Mouse (Mus musculus) limb, embryonic 10.5 days (tissue): ENCODE measurements at regions not wholly inside any gene's neighbourhood (a gene's known extent, or its start where the extent isn't known, plus 50 kb on each side); places are given as distances from the start of the nearest gene placed in this dataset.
A peak's percentile ranks its signal among the peaks of the same experiment; 100 is the strongest.

Experiments
- DNase-seq: peaks from one replicate; pipeline ENCODE4 v3.0.0-alpha.2; 2017; ENCODE audit warnings: low spot score
- H3K27ac ChIP-seq: fragments of 300-500 bp; sonication (generic); 2 replicates; pipeline ENCODE4 v1.5.1; 2016; ENCODE audit warnings: mild to moderate bottlenecking
- H3K27me3 ChIP-seq: fragments of 300-500 bp; sonication (generic); 2 replicates; pipeline ENCODE4 v1.6.1; 2016; ENCODE audit warnings: low read depth, mild to moderate bottlenecking; ENCODE audit not compliant: poor library complexity, severe bottlenecking
- H3K36me3 ChIP-seq: fragments of 300-500 bp; sonication (generic); 2 replicates; pipeline ENCODE4 v1.6.1; 2016; ENCODE audit warnings: mild to moderate bottlenecking, moderate library complexity
- H3K4me1 ChIP-seq: fragments of 300-500 bp; sonication (generic); 2 replicates; pipeline ENCODE4 v1.6.1; 2016
- H3K4me3 ChIP-seq: fragments of 300-500 bp; sonication (generic); 2 replicates; pipeline ENCODE4 v1.5.1; 2016; ENCODE audit warnings: mild to moderate bottlenecking, moderate library complexity
- H3K9me3 ChIP-seq: fragments of 300-500 bp; sonication (generic); replicated peaks from 2 replicates; pipeline ENCODE4 v1.6.1; 2016; ENCODE audit warnings: mild to moderate bottlenecking
- WGBS: fragments of 180-500 bp; shearing (Covaris S2); methylation state at CpG from one replicate; pipeline ENCODE4 v1.1.7; 2016; 5-methylcytosine and 5-hydroxymethylcytosine counted together

DNA sequence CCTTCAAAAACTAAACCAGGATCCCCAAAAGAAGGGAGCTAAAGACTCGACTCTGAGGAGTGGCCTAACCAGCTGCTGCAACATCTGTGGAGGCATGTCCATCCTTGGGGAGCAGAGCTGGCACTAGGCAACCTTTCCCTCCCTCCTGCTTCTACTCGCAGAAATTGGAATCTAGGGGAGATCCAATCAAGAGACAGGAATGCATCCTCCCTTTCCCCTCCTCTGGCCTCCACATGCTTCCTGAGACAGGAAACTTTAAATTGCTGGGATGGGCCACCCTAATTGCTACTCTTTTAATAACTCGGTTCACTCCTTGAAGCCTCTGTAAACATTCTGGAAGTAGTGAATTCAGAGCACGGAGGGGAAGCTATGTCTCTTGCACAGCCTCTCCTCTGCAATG lies 117.9 kb downstream of the Trib2 start:
- no peaks in the 10 kb centered on the region for H3K27me3 ChIP-seq
- WGBS, result 19% methylated on average over 4 of the region's 4 CpGs
- peak overlapping the region; percentile 68; the same call in 1 of the 2 replicates for H3K27ac ChIP-seq
- peak; percentile 30 for DNase-seq
- H3K4me3 ChIP-seq, result no peak overlapping the region
- H3K4me1 ChIP-seq, result peaks cover 17% of the 10 kb centered on the region
- no peaks in the 10 kb centered on the region for H3K9me3 ChIP-seq
- no peaks in the 10 kb centered on the region for H3K36me3 ChIP-seq

DNA sequence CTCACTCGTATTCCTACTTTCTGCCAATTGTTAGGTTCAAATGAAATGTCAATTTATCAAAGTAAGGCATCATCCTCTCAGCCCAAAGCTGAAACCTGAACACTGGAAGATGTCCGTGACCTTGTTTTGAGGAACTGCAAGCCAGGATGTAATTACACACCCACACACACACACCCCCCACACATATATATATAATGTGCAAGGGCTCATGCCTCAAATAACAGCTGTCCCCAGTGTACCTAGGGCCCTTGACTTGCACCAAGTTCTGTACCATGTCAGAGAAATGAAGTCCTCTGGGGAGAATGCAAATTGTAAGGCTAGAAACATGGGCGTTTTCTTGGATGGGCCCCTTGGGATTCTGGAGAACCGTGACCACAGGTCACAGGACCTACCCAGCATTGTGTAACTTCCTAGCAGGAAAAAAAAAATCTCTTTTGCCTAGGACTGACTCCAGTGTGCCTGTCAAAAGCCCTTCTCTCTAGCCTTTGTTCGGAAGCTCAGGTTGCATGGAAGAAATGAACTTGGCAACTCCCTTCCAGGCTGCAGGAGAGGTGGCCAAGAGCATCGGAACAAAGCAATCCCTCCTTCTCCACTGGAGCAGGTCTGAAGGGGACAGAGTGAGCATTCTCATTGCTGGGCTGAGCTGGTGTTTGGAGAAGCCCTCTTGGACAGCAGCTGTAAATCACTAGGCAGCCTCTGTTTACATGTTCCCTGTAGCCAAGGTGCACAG lies 118.5 kb downstream of the Trib2 start:
- Histone ChIP-seq H3K4me1 (peaks cover 17% of the 10 kb centered on the region), H3K9me3 (no peaks in the 10 kb centered on the region), H3K27me3 (no peaks in the 10 kb centered on the region), H3K27ac (peak overlapping the region; percentile 68), H3K36me3 (no peaks in the 10 kb centered on the region), H3K4me3 (no peak overlapping the region)
- no peak for DNase-seq
- WGBS, result 60% methylated on average over 6 of the region's 6 CpGs

DNA sequence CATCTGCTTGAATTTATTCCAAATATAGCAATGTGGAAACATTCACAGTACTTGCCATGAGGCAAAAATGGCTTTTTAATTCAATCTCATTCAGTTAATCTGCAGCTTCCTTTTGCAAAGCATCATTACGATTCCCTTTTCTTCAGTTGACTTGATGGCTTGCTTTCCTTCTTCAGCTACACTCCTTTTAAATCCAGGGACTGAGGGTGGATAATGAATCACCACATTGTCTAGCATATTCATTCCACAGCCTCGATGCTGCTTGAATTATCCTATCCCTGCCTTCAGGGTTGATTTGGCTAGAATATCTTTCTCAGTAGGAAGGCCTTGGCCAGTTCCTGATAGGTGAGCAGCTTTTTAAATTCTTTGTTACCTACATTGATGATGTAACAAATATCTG lies 128.4 kb downstream of the Trib2 start:
- H3K4me3 ChIP-seq, result no peak overlapping the region
- H3K27ac ChIP-seq, result no peak overlapping the region
- H3K4me1 ChIP-seq, result no peaks in the 10 kb centered on the region
- H3K9me3 ChIP-seq, result no peaks in the 10 kb centered on the region
- H3K27me3 ChIP-seq, result no peaks in the 10 kb centered on the region
- WGBS, result 89% methylated on average over 2 of the region's 2 CpGs
- no peak for DNase-seq
- no peaks in the 10 kb centered on the region for H3K36me3 ChIP-seq

DNA sequence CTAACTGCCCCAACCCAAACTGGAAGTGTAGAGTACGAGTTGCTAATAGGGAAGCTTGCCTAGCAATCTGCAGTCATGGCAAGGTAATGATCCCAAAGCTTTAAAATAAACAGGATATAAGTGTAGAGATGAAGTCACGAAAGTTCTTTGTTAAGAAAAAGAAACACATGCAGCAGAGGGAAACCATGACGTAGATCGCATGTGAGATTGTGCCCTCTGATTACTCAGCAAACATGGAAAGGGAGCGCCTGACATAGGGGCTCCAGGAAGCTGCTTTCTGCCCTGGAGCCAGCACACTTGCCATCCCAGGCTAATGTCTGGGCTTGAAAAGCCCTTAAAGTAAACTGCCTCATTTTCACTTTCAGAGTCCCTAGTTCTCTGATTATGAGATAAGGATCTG lies 132.4 kb downstream of the Trib2 start:
- H3K36me3 ChIP-seq, result no peaks in the 10 kb centered on the region
- no peaks in the 10 kb centered on the region for H3K9me3 ChIP-seq
- no peaks in the 10 kb centered on the region for H3K4me1 ChIP-seq
- H3K27ac ChIP-seq, result no peak overlapping the region
- H3K4me3 ChIP-seq, result no peak overlapping the region
- no peak for DNase-seq
- no peaks in the 10 kb centered on the region for H3K27me3 ChIP-seq
- WGBS, result 79% methylated on average over 5 of the region's 5 CpGs

GRCm38 (mm10) chr12:15681678-15682355 lies 134.9 kb downstream of the Trib2 start:
- Histone ChIP-seq H3K36me3 (no peaks in the 10 kb centered on the region), H3K27me3 (no peaks in the 10 kb centered on the region), H3K9me3 (no peaks in the 10 kb centered on the region), H3K4me3 (no peak overlapping the region), H3K4me1 (no peaks in the 10 kb centered on the region), H3K27ac (no peak overlapping the region)
- WGBS, result 86% methylated on average over 5 of the region's 5 CpGs
- DNase-seq, result no peak

- no peak overlapping the region for H3K27ac ChIP-seq
- H3K27me3 ChIP-seq, result no peaks in the 10 kb centered on the region
- 86% methylated on average over 3 of the region's 3 CpGs for WGBS
- no peak for DNase-seq
- H3K36me3 ChIP-seq, result no peaks in the 10 kb centered on the region
- no peaks in the 10 kb centered on the region for H3K9me3 ChIP-seq
- no peak overlapping the region for H3K4me3 ChIP-seq
- H3K4me1 ChIP-seq, result no peaks in the 10 kb centered on the region
Measured at GRCm38 (mm10) chr12:15676127-15676526, 140.6 kb downstream of the Trib2 start.

DNA sequence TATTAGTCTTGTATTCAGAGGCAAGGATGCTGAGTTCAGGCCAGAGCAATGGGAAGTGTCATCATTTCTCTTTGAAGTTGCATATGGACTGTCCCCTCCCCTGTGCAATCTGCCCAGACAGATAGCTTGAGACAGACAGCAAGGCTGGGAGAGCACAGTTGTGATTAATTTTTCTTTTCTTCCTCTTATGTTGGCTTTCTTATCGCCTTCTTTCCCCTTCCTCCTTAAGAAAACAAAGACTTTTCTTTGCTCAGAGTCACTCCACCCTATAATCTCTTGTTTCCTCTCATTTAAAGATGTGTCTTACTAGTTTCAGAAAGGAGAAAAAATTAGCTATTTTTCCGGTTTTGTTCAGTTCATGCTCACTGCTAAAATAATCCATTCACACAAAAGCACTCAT lies 157.0 kb downstream of the Trib2 start:
- Histone ChIP-seq H3K4me1 (no peaks in the 10 kb centered on the region), H3K27me3 (no peaks in the 10 kb centered on the region), H3K36me3 (no peaks in the 10 kb centered on the region), H3K4me3 (no peak overlapping the region), H3K9me3 (no peaks in the 10 kb centered on the region), H3K27ac (no peak overlapping the region)
- whole genome bisulfite sequencing, result 74% methylated on average over 2 of the region's 2 CpGs
- DNase-seq, result no peak

GRCm38 (mm10) chr12:15659332-15659731 lies 157.4 kb downstream of the Trib2 start:
- 79% methylated on average over 2 of the region's 2 CpGs for WGBS

DNA sequence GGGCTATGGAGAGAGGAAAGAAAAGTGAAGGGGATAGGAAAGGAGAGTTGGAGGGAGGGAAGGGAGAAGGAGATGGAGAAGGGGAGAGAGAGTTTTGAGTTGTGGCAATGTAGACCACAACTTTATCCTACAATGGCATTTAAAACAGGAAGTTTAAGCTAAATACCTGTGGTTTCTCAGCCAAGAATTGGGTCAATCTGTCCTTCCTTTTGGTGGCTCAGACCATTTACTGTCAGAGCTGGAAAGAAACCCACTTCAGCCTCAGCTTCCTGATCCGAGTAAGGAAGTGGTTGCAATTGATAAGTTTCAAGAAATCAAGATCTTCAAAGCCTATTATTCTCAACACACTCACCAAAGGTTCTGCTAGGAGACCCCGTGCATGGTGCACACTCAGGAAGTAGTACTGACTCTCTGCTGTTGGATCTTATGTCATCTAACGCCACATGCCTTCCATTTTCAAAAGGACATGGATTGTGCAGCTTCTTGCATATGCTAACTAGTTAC lies 158.9 kb downstream of the Trib2 start:
- DNase-seq, result no peak
- H3K27me3 ChIP-seq, result no peaks in the 10 kb centered on the region
- peaks cover 5% of the 10 kb centered on the region for H3K4me1 ChIP-seq
- WGBS, result 86% methylated on average over 3 of the region's 3 CpGs
- no peak overlapping the region for H3K27ac ChIP-seq
- no peaks in the 10 kb centered on the region for H3K9me3 ChIP-seq
- H3K36me3 ChIP-seq, result no peaks in the 10 kb centered on the region
- no peak overlapping the region for H3K4me3 ChIP-seq

More at GRCm38 (mm10) chr12:15659332-15659731, 157.4 kb downstream of the Trib2 start:
- Histone ChIP-seq H3K36me3 (no peaks in the 10 kb centered on the region), H3K27me3 (no peaks in the 10 kb centered on the region), H3K4me1 (no peaks in the 10 kb centered on the region), H3K4me3 (no peak overlapping the region), H3K27ac (no peak overlapping the region), H3K9me3 (no peaks in the 10 kb centered on the region)
- DNase-seq, result no peak

DNA sequence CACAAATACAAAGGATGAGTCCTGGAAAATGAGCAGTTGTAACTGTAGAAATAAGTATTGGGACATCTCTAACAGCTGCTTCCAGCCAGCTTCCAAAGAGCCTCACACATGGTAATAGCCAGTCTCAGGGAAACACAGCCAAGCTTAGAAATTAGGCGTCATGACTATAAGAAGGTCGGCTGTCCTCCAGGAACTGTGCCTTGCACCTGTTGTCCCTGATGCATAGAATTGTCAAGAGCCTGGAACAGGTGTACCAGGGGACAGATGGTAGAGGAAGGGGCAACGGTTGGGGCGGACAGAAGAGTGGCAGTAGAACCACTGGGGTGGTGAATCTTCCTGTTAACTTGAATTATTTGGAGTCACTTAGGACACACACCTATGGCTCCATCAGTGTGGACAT lies 162.1 kb downstream of the Trib2 start:
- Histone ChIP-seq H3K4me3 (no peak overlapping the region), H3K27me3 (no peaks in the 10 kb centered on the region), H3K9me3 (no peaks in the 10 kb centered on the region), H3K4me1 (peaks cover 13% of the 10 kb centered on the region), H3K27ac (no peak overlapping the region), H3K36me3 (no peaks in the 10 kb centered on the region)
- DNase-seq, result no peak
- 88% methylated on average over 4 of the region's 4 CpGs for WGBS

- Histone ChIP-seq H3K9me3 (no peaks in the 10 kb centered on the region), H3K36me3 (no peaks in the 10 kb centered on the region), H3K4me3 (no peak overlapping the region), H3K27ac (no peak overlapping the region), H3K4me1 (peaks cover 17% of the 10 kb centered on the region), H3K27me3 (no peaks in the 10 kb centered on the region)
- 59% methylated on average over 8 of the region's 8 CpGs for WGBS
- DNase-seq, result no peak
Measured at GRCm38 (mm10) chr12:15653357-15653763, 163.4 kb downstream of the Trib2 start.

DNA sequence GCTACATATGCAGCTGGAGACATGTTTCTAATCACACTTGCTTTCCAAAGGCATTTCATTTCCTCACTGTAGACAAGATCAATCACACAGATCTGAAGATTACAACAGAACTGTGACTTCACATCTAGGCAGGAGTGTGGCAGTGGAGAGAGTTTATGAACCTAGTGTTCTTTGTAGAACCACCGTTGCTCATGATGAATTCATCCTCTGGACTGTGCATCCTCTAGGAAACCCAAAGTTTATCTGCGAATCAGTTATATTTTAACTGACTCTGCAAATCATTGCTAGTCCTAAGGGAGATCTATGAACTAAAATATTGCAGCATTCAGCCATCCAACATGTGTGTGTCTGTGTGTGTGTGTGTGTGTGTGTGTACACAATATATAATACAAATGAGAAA lies 165.4 kb downstream of the Trib2 start:
- H3K27ac ChIP-seq, result no peak overlapping the region
- H3K4me3 ChIP-seq, result no peak overlapping the region
- 90% methylated on average over 2 of the region's 2 CpGs for WGBS
- no peaks in the 10 kb centered on the region for H3K27me3 ChIP-seq
- DNase-seq, result no peak
- no peaks in the 10 kb centered on the region for H3K9me3 ChIP-seq
- peaks cover 20% of the 10 kb centered on the region for H3K4me1 ChIP-seq
- no peaks in the 10 kb centered on the region for H3K36me3 ChIP-seq

- no peaks in the 10 kb centered on the region for H3K36me3 ChIP-seq
- no peaks in the 10 kb centered on the region for H3K9me3 ChIP-seq
- WGBS, result 77% methylated on average over 4 of the region's 4 CpGs
- peaks cover 20% of the 10 kb centered on the region for H3K4me1 ChIP-seq
- H3K27me3 ChIP-seq, result no peaks in the 10 kb centered on the region
- H3K27ac ChIP-seq, result no peak overlapping the region
- H3K4me3 ChIP-seq, result no peak overlapping the region
- no peak for DNase-seq
Measured at GRCm38 (mm10) chr12:15649906-15650305, 166.8 kb downstream of the Trib2 start.
